Mouse (Mus musculus): ENCODE data around the gene Rbbp4. TPM values are rescaled to one million over a fixed set of nuclear protein-coding genes. Genes with fewer than 3 reads are reported as not detected.

Gene Rbbp4
- total RNA-seq, 2 experiments from 2014 or later: 111 to 133 TPM

- peak in 1 of 2 experiments; percentile 10 for DNase-seq (ENCODE audit: extremely low spot score in 1 of 2, low spot score in 1 of 2)
These were observed 19.1 kb upstream of the Rbbp4 start for GRCm38 (mm10) chr4:129354236-129354635.

- no peak for DNase-seq (ENCODE audit: extremely low spot score in 1 of 2, low spot score in 1 of 2)
These were observed 18.0 kb upstream of the Rbbp4 start for GRCm38 (mm10) chr4:129353176-129353575.

GRCm38 (mm10) chr4:129351111-129351510 is 15.9 kb upstream of the Rbbp4 start:
- DNase-seq (ENCODE audit: extremely low spot score in 1 of 2, low spot score in 1 of 2): peak; percentile 6 to 22

- peak; percentile 48 to 82 for DNase-seq (ENCODE audit: extremely low spot score in 1 of 2, low spot score in 1 of 2)
These were observed 15.5 kb upstream of the Rbbp4 start for GRCm38 (mm10) chr4:129350644-129351043.

GRCm38 (mm10) chr4:129346481-129347154 is 11.4 kb upstream of the Rbbp4 start:
- DNase-seq (ENCODE audit: extremely low spot score in 1 of 2, low spot score in 1 of 2): peak; percentile 10 to 14

- no peak for DNase-seq (ENCODE audit: extremely low spot score in 1 of 2, low spot score in 1 of 2)
These were observed 7.5 kb upstream of the Rbbp4 start for GRCm38 (mm10) chr4:129342705-129343104.

GRCm38 (mm10) chr4:129341888-129342287 is 6.7 kb upstream of the Rbbp4 start:
- DNase-seq (ENCODE audit: extremely low spot score in 1 of 2, low spot score in 1 of 2): no peak

GRCm38 (mm10) chr4:129339743-129340142 is 4.6 kb upstream of the Rbbp4 start:
- no peak for DNase-seq (ENCODE audit: extremely low spot score in 1 of 2, low spot score in 1 of 2)

- no peak for DNase-seq (ENCODE audit: extremely low spot score in 1 of 2, low spot score in 1 of 2)
These were observed 1.1 kb upstream of the Rbbp4 start for GRCm38 (mm10) chr4:129336291-129336690.

GRCm38 (mm10) chr4:129334677-129335215 is 424 bp downstream of the Rbbp4 start:
- DNase-seq (ENCODE audit: extremely low spot score in 1 of 2, low spot score in 1 of 2): peak in 1 of 2 experiments; percentile 24

GRCm38 (mm10) chr4:129332846-129333245 is 2.3 kb downstream of the Rbbp4 start:
- DNase-seq (ENCODE audit: extremely low spot score in 1 of 2, low spot score in 1 of 2): no peak

GRCm38 (mm10) chr4:129326191-129326590 is 9.0 kb downstream of the Rbbp4 start:
- DNase-seq (ENCODE audit: extremely low spot score in 1 of 2, low spot score in 1 of 2): no peak

GRCm38 (mm10) chr4:129324756-129325155 is 10.4 kb downstream of the Rbbp4 start:
- no peak for DNase-seq (ENCODE audit: extremely low spot score in 1 of 2, low spot score in 1 of 2)

GRCm38 (mm10) chr4:129323491-129323890 is 11.7 kb downstream of the Rbbp4 start:
- no peak for DNase-seq (ENCODE audit: extremely low spot score in 1 of 2, low spot score in 1 of 2)

- no peak for DNase-seq (ENCODE audit: extremely low spot score in 1 of 2, low spot score in 1 of 2)
These were observed 13.1 kb downstream of the Rbbp4 start for GRCm38 (mm10) chr4:129322042-129322441.

GRCm38 (mm10) chr4:129320876-129321275 is 14.3 kb downstream of the Rbbp4 start:
- no peak for DNase-seq (ENCODE audit: extremely low spot score in 1 of 2, low spot score in 1 of 2)

GRCm38 (mm10) chr4:129313886-129314285 is 21.3 kb downstream of the Rbbp4 start:
- DNase-seq (ENCODE audit: extremely low spot score in 1 of 2, low spot score in 1 of 2): no peak

- no peak for DNase-seq (ENCODE audit: extremely low spot score in 1 of 2, low spot score in 1 of 2)
These were observed 27.2 kb downstream of the Rbbp4 start for GRCm38 (mm10) chr4:129307936-129308335.

- no peak for DNase-seq (ENCODE audit: extremely low spot score in 1 of 2, low spot score in 1 of 2)
These were observed 30.9 kb downstream of the Rbbp4 start for GRCm38 (mm10) chr4:129304306-129304705.

GRCm38 (mm10) chr4:129303816-129304215 is 31.4 kb downstream of the Rbbp4 start:
- no peak for DNase-seq (ENCODE audit: extremely low spot score in 1 of 2, low spot score in 1 of 2)

GRCm38 (mm10) chr4:129303401-129303800 is 31.8 kb downstream of the Rbbp4 start:
- no peak for DNase-seq (ENCODE audit: extremely low spot score in 1 of 2, low spot score in 1 of 2)

GRCm38 (mm10) chr4:129299121-129299520 is 36.0 kb downstream of the Rbbp4 start:
- no peak for DNase-seq (ENCODE audit: extremely low spot score in 1 of 2, low spot score in 1 of 2)

Data from layer of hippocampus, postnatal 25 days (tissue).